12 mouse cellular contexts compared by ENCODE assay signal in genomic region chr16:5139741-5140140, GRCm38 (mm10). TPM values are rescaled to one million over a fixed set of nuclear protein-coding genes. Genes with fewer than 3 reads are reported as not detected.
DNase-seq lines count a peak whose midpoint lies in the region; ATAC-seq and TF ChIP-seq lines count a peak whose summit lies in the region.
"Had no signal": no experiment of that assay in that cellular context is flagged by ENCODE, and none has a peak within 500 bp of the region (broad histone marks: within the 10 kb centered on the region; RNA-seq: fewer than 3 reads in every experiment).

No protein-coding gene starts in this region.

- no peak overlapping the region for H3K9ac ChIP-seq in stomach, postnatal 0 days (ENCODE audit: low read length)
- H3K9ac ChIP-seq in midbrain, embryonic 16.5 days (ENCODE audit: low read depth, low read length), result no peak overlapping the region

- TF ChIP-seq CTCF in cerebellum, adult 2 months (IDR thresholded peaks at IDR 0.05; ENCODE audit: borderline replicate concordance, insufficient read depth, low read depth, low read length), result no peak
- no peak for TF ChIP-seq CTCF in lung, adult 2 months (IDR thresholded peaks at IDR 0.05; ENCODE audit: insufficient read depth, low read length)
- TF ChIP-seq CTCF in stomach, postnatal 0 days (IDR thresholded peaks at IDR 0.05; ENCODE audit: low read depth), result no peak

- H3K4me2 ChIP-seq in stomach, postnatal 0 days (replicated peaks; ENCODE audit: low read depth), result no peak overlapping the region
- no peak overlapping the region for H3K4me2 ChIP-seq in midbrain, embryonic 16.5 days (ENCODE audit: low read length)
- H3K4me2 ChIP-seq: midbrain, embryonic 11.5 days had no signal

- peak; percentile 44 to 71 for DNase-seq in cerebellum, adult 2 months
- no peak for DNase-seq in cerebellum, adult 11-12 months
- peak; percentile 62 to 75 for DNase-seq in lung, adult 18-20 months
- DNase-seq in lung, adult 2 months, result no peak
- DNase-seq in gastrocnemius, postnatal 36 days, result peak; percentile 63 to 74
- DNase-seq in stomach, postnatal 0 days (ENCODE audit: low spot score), result peak; percentile 47
- DNase-seq: right cerebral cortex, adult 18-20 months; thymus, postnatal 36 days had no signal

- peaks cover 12% of the 10 kb centered on the region for H3K4me1 ChIP-seq in cerebellum, adult 2 months (ENCODE audit: control insufficient read depth, insufficient read depth, low read length)
- H3K4me1 ChIP-seq in lung, adult 2 months (ENCODE audit: control insufficient read depth, insufficient read depth, low read length), result peaks cover 13% of the 10 kb centered on the region
- H3K4me1 ChIP-seq in stomach, postnatal 0 days (replicated peaks; ENCODE audit: control insufficient read depth, insufficient read depth), result peaks cover 5% of the 10 kb centered on the region
- no peaks in the 10 kb centered on the region for H3K4me1 ChIP-seq in midbrain, embryonic 16.5 days (ENCODE audit: control insufficient read depth, insufficient read depth, low read length)

- WGBS in cerebellum, adult 2 months, result 40% methylated on average over 4 of the region's 4 CpGs
- WGBS in lung, adult 2 months, result 59% methylated on average over 4 of the region's 4 CpGs
- 35% methylated on average over 4 of the region's 4 CpGs for WGBS in stomach, postnatal 0 days
- WGBS in midbrain, embryonic 16.5 days, result 43% methylated on average over 4 of the region's 4 CpGs

- H3K9me3 ChIP-seq in stomach, postnatal 0 days (ENCODE audit: control insufficient read depth, low read length), result no peaks in the 10 kb centered on the region
- H3K9me3 ChIP-seq in midbrain, embryonic 16.5 days (replicated peaks; ENCODE audit: control insufficient read depth, low read length, poor library complexity, severe bottlenecking), result no peaks in the 10 kb centered on the region

- TF ChIP-seq EP300 in stomach, postnatal 0 days (optimal IDR thresholded peaks at IDR 0.05), result no peak

- TF ChIP-seq POLR2A in cerebellum, adult 2 months (IDR thresholded peaks at IDR 0.05; ENCODE audit: borderline replicate concordance, insufficient read depth, low read length), result no peak
- no peak for TF ChIP-seq POLR2A in lung, adult 2 months (IDR thresholded peaks at IDR 0.05; ENCODE audit: borderline replicate concordance, extremely low read depth, low read depth, low read length)

- no peaks in the 10 kb centered on the region for H3K27me3 ChIP-seq in cerebellum, adult 2 months (ENCODE audit: control insufficient read depth, insufficient read depth, low read length)
- no peaks in the 10 kb centered on the region for H3K27me3 ChIP-seq in stomach, postnatal 0 days (ENCODE audit: control insufficient read depth, insufficient read depth, low read length)
- H3K27me3 ChIP-seq in midbrain, embryonic 16.5 days (ENCODE audit: control insufficient read depth, insufficient read depth, low read depth, low read length), result peaks cover under 1% of the 10 kb centered on the region

- intact Hi-C loops in gastrocnemius, postnatal 36 days (cut with DNase I), result loop anchor here (5.0 kb wide), 2 partner anchors 72 to 87 kb away; partner anchors contain the start of gene Ubn1

- no peak overlapping the region for H3K27ac ChIP-seq in cerebellum, adult 2 months (ENCODE audit: insufficient read depth, low read length)
- H3K27ac ChIP-seq in stomach, postnatal 0 days (replicated peaks), result no peak overlapping the region
- H3K27ac ChIP-seq in midbrain, embryonic 16.5 days (ENCODE audit: low read length), result no peak overlapping the region

- no peak overlapping the region for H3K4me3 ChIP-seq in cerebellum, adult 2 months (replicated peaks; ENCODE audit: insufficient read depth, low read depth, low read length)
- H3K4me3 ChIP-seq in lung, adult 2 months (replicated peaks; ENCODE audit: extremely low read depth, low read depth, low read length), result no peak overlapping the region
- H3K4me3 ChIP-seq in stomach, postnatal 0 days (ENCODE audit: low read depth, low read length), result no peak overlapping the region
- H3K4me3 ChIP-seq in midbrain, embryonic 16.5 days (ENCODE audit: low read depth, low read length), result no peak overlapping the region

- peak; percentile 6; the same call in 1 of the 2 replicates for ATAC-seq in stomach, postnatal 0 days (ENCODE audit: low FRiP score, low TSS enrichment)
- no peak for ATAC-seq in megakaryocyte, adult 5-6 weeks (ENCODE audit: poor library complexity, severe bottlenecking)
- no peak for ATAC-seq in midbrain, embryonic 16.5 days

- H3K36me3 ChIP-seq in stomach, postnatal 0 days (ENCODE audit: control insufficient read depth, insufficient read depth, low read length), result no peaks in the 10 kb centered on the region
- no peaks in the 10 kb centered on the region for H3K36me3 ChIP-seq in midbrain, embryonic 16.5 days (ENCODE audit: control insufficient read depth, insufficient read depth, low read length)

RNA-seq across cellular contexts. Expression of gene Sec14l5, which starts 7.2 kb away (rescaled TPM):
- polyA plus RNA-seq in cerebellum, adult 2 months (2012; rRNA removed), result 19.6 and 25.4 TPM in 2 replicates
- polyA plus RNA-seq in lung, adult 2 months (2012; rRNA removed), result 1.3 and 2.9 TPM in 2 replicates
- total RNA-seq in gastrocnemius, postnatal 36 days (2021), result 10 to 100 TPM in 1 of 2 experiments, 1 to 10 TPM in 1; 9.5 to 10.3 TPM
- 0.04 TPM in 2 replicates for polyA plus RNA-seq in stomach, postnatal 0 days (2015; fragmentation: Nextera tagmentation; extraction: Ambion mirVana)
- total RNA-seq in megakaryocyte, adult 5-6 weeks (2015), result not detected in 2 replicates
- total RNA-seq in megakaryocyte, adult 5-6 weeks (2017), result not detected in 2 replicates
- 0.40 and 0.80 TPM in 2 replicates for polyA plus RNA-seq in midbrain, embryonic 16.5 days (2015; fragmentation: Nextera tagmentation; extraction: Ambion mirVana)
- polyA plus RNA-seq: limb, embryonic 11.5 days had no signal

RNA-seq across cellular contexts. Expression of gene Ppl, which starts 7.5 kb away (rescaled TPM):
- 0.87 and 0.88 TPM in 2 replicates for polyA plus RNA-seq in cerebellum, adult 2 months (2012; rRNA removed)
- polyA plus RNA-seq in lung, adult 2 months (2012; rRNA removed), result 16.8 and 34.2 TPM in 2 replicates
- total RNA-seq in gastrocnemius, postnatal 36 days (2021), result 1 to 10 TPM; 2.0 to 2.9 TPM
- 61.5 and 66.2 TPM in 2 replicates for polyA plus RNA-seq in stomach, postnatal 0 days (2015; fragmentation: Nextera tagmentation; extraction: Ambion mirVana)
- total RNA-seq in megakaryocyte, adult 5-6 weeks (2015), result not detected in 2 replicates
- not detected in 2 replicates for total RNA-seq in megakaryocyte, adult 5-6 weeks (2017)
- 0.06 and 0.11 TPM in 2 replicates for polyA plus RNA-seq in midbrain, embryonic 16.5 days (2015; fragmentation: Nextera tagmentation; extraction: Ambion mirVana)

Comparison
In these comparisons a context has a peak if more than half of its experiments do, and no peak if none do; other contexts are left out.
1. DNase-seq: peak in cerebellum, adult 2 months (2 of 2), lung, adult 18-20 months (2 of 2), gastrocnemius, postnatal 36 days (2 of 2) and stomach, postnatal 0 days (single experiment); none in cerebellum, adult 11-12 months (single experiment) and lung, adult 2 months (single experiment).